Mouse (Mus musculus): ENCODE data around the gene Lmx1a. TPM values are rescaled to one million over a fixed set of nuclear protein-coding genes. Genes with fewer than 3 reads are reported as not detected.

Lmx1a gene
- total RNA-seq, 2 experiments from 2014 or later = not detected

DNA sequence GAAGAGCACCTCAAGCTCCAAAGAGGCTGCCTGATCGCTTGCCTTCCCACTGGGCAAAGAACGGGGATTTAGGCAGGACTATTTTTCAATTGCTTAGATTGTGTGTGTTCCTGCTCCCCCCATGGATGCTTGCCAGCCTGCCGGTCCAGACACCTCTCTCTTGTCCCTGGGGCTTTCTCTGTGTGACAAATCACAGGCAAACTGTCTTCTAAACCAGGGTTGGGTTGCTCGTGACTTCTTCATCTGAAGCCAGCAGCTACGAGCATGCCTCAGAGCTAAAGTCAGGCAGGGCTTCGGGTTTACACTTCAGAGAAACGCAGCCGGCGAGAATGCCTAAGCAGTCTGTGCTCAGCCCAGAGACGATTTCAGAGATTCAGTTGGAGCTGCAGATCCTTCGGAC, 189.3 kb downstream of the Lmx1a start:
- ATAC-seq (ENCODE audit: poor library complexity, severe bottlenecking) = no peak

DNA sequence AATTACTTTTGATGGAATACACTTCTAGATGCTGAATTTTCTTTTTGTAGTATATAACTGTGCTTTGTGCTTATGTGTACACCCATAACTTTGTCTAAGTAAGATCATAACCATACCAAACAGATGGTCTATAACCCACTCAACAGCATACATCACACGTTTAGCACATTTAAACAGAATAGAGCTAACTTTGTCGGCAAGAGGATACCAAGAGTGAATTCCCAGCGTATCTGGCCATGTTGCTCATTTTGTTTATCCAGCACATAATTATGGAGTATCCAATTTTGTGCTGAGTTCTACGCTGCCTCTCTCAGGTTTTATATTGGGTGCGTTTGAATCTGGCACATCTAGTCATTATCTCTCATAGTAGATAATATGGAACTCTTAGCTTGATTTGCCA, 196.7 kb downstream of the Lmx1a start:
- no peak for ATAC-seq (ENCODE audit: poor library complexity, severe bottlenecking)

DNA sequence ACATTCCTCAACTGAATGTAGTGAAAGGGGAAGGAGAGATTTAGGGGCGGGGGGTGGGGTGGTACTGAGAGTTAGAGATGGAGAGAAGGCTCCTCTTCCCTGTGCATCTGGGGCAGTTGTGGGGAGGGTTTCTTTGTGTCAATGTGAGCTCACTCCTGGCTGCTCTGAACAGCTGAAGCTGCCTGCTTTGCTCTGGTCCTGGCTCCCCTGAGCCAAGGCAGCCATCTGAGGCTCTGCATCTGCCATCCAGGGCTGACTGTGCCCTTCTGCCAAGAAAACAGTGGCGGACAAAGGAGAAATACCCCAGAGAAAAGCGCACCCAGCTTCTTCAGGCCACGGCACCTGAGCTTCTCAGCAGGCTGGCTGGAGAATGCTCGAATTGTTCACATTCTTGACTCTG, 199.1 kb downstream of the Lmx1a start:
- ATAC-seq (ENCODE audit: poor library complexity, severe bottlenecking) = no peak

DNA sequence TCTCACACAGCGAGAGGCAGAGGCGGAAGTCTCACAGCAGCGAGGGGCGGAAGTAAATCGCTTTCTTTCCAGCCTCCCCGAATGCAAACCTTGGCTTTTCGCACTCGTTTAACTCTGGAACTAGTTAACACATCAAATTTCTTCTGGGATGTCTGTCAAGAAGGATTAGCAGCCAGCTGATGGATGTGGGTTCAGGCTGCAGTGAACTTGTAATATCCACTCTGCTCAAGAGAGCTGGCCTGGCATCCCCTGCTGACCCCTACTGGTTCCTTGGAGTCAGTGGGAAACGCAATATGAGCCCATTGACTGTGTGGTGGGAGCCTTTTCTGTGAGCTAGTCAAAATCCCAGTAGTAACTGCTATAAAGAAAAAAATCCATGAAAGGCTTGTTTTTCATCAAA, 199.8 kb downstream of the Lmx1a start:
- ATAC-seq (ENCODE audit: poor library complexity, severe bottlenecking) = no peak

GRCm38 (mm10) chr1:167896234-167896633, 207.2 kb downstream of the Lmx1a start:
- ATAC-seq (ENCODE audit: poor library complexity, severe bottlenecking) = no peak

Other genes starting within 250 kb of the Lmx1a start
- not detected in 2 replicates for gene Lrrc52, start 222.5 kb upstream of the Lmx1a start, total RNA-seq (2015)
- not detected in 2 replicates for gene Lrrc52, start 222.5 kb upstream of the Lmx1a start, total RNA-seq (2017)
- not detected in 2 replicates for gene Rxrg, start 90.9 kb upstream of the Lmx1a start, total RNA-seq (2015)
- gene Rxrg, start 90.9 kb upstream of the Lmx1a start, total RNA-seq (2017) = not detected in 2 replicates

All from megakaryocyte, adult 5-6 weeks (primary cell).